Mouse (Mus musculus): Measurements from ENCODE around the gene Tepp.

Tepp gene

DNA sequence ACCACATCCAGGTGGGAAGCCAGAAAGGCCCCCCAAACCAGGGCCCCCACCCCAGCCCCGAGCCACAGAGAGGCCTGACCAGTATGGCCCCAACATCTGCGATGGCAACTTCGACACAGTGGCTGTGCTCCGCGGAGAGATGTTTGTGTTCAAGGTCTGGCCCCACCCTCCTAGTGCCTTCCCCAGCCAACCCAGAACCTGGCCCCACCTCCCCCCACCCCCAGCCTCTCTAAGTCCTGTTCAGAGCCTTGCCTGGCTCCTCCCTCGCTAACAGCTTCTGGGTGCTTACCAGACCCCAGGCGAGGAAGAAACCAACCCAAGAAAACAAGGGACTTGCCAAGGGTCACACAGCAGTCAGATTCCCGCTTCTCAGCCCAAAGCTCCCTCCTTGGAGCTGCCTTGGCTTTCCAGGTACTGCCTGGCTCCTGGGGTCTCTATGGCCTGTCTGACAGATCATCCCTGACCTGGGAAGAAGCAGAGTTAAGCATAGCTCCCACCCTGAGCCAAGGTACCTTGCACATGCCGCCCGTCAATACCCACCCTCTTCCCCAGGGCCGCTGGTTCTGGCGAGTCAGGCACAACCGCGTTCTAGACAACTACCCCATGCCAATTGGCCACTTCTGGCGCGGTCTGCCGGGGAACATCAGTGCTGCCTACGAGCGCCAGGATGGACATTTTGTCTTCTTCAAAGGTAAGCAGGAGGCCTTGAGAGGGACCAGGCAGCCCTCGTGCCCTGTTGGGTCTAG is 59.4 kb downstream of the Tepp start:
- peak; percentile 32 for DNase-seq

DNA sequence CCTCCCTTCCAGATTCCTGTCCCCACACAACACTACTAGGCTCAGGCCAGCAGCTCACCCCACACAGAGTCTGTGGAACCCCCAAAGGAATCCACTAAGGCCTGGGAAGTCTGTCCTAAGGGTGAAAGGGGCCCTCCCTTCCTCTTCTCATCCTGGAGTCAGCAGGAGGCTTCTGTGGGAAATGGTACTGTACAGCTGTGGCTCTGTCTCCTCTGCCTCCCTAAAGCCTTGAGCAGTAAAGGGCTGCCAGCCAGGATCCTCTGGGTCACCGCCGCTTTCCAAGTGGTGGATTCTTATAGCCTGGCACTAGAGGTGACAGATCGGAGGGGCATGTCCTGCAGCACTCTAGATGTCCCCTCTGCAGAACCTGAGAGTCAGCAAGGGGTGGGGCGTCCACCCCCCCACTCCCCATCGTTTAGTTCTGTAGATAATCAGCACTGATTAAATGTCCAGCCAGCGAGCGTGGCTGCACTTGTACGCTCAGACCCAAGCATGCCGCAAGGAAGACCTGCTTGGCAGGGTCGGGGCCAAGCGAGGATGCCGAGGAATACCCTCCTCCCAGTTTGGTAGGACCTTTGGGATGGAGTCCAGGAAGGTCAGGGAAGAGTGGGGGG is 63.1 kb downstream of the Tepp start:
- no peak for DNase-seq

DNA sequence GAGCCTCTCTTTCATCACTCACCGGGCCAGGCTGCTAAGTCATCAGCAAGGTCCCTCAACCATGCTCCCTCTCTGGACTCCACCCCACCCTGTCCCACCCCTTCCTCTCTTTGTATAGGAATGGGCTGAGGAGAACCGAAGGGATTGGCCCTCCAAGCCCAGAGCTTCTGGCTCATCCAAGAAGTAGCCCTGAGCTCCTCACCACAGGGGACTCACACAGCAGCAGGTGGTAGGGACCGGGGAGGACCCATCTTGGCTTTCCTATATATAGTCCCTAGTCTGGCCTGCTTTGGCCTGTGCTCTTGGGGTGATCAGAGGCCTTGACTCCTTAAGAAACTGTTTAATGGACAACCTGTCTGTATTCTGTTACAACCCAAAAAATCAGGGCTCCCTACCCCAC is 64.1 kb downstream of the Tepp start:
- no peak for DNase-seq

DNA sequence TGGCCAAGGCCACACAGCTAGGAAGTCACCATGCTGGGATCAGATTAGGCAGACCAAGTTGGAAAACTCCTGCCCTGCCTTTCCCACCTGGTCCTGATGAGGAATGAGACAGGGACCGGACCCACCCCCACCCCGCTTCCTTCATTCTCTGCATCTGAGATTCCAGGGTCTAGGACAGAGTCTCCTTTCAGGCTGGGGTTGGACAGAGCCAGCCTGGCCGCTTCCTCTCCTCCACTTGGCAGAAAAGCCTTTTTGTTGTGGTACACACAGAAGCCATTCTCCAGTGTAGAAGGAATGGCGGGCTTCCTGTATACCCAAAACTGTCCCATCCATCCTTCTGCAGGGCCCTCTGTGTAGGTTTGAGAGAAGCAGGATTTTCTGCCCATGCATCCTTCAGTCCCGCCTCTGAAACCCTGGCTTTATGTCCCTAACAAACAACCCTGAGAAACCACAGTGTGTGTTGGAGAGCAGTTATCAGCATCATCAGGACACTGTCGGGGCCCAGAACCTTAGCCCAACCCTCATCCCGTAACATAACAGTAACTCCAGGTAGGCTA is 65.1 kb downstream of the Tepp start:
- DNase-seq: no peak

Data from lung, postnatal 36 days (tissue).